ENCODE assay signal across 8 mouse cellular contexts in the genomic region with DNA sequence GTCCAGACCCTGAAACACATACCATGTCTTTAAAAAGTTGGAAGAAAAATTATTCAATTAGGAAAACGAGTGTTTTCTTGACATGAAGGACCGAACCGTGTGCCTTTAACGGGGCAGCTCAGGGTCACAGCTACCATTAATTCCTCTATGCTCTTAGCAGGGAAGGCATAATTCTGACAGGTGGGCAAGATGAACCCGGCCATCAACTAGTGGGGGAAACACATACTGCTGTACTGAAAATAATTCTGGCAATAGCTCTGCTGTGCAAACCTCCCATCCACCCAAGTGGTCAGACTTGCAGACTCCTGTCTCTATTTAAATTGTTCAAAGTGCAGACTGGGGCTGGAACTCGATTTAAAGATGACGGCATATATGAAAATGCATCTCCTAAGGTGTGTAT. TPM values are rescaled to one million over a fixed set of nuclear protein-coding genes. Genes with fewer than 3 reads are reported as not detected.
DNase-seq lines count a peak whose midpoint lies in the region; ATAC-seq and TF ChIP-seq lines count a peak whose summit lies in the region.

No protein-coding gene starts in this region.

- in situ Hi-C loops in CH12.LX (cut with MboI; ENCODE audit: low pct_ligation_motif_present, low pct_unique_long_range_greater_than_20kb, low sequenced_read_pairs) = no loop called here

- peak overlapping the region; percentile 97 for H3K27ac ChIP-seq in gastrocnemius, adult 2 months
- H3K27ac ChIP-seq in CH12.LX (ENCODE audit: insufficient read depth, low read depth) = peak overlapping the region; percentile 66; the same call in 1 of the 2 replicates
- H3K27ac ChIP-seq in forebrain, embryonic 14.5 days (ENCODE audit: low read depth, low read length) = no peak overlapping the region
- H3K27ac ChIP-seq in liver, embryonic 16.5 days (ENCODE audit: low read length) = peak overlapping the region; percentile 89

- no peak; the same call in 1 of the 2 replicates for ATAC-seq in forebrain, embryonic 14.5 days
- no peak for ATAC-seq in liver, embryonic 16.5 days (ENCODE audit: low read depth)

- WGBS in forebrain, embryonic 14.5 days = 22% methylated on average over 7 of the region's 7 CpGs
- 22% methylated on average over 7 of the region's 7 CpGs for WGBS in liver, embryonic 16.5 days (ENCODE audit: insufficient replicate concordance)

- no peaks in the 10 kb centered on the region for H3K9me3 ChIP-seq in CH12.LX (replicated peaks; ENCODE audit: low read length)
- no peaks in the 10 kb centered on the region for H3K9me3 ChIP-seq in forebrain, embryonic 14.5 days (replicated peaks; ENCODE audit: control insufficient read depth, low read length)
- H3K9me3 ChIP-seq in liver, embryonic 16.5 days (replicated peaks; ENCODE audit: control insufficient read depth, low read length) = no peaks in the 10 kb centered on the region

- no peak for TF ChIP-seq RAD21 in CH12.LX (IDR thresholded peaks at IDR 0.05; ENCODE audit: low read depth, low read length)

- TF ChIP-seq CTCF in gastrocnemius, adult 2 months (IDR thresholded peaks at IDR 0.05) = no peak
- TF ChIP-seq CTCF in CH12.LX (conservative IDR thresholded peaks at IDR 0.05 in 1 of 2, IDR thresholded peaks at IDR 0.05 in 1 of 2; ENCODE audit: low read depth in 2 of 2, low read length in 2 of 2) = no peak

- H3K9ac ChIP-seq in CH12.LX (ENCODE audit: insufficient read depth, low read depth) = peak overlapping the region; percentile 75
- H3K9ac ChIP-seq in forebrain, embryonic 14.5 days (ENCODE audit: low read length) = peak overlapping the region; percentile 90
- peak overlapping the region; percentile 95 for H3K9ac ChIP-seq in liver, embryonic 16.5 days (ENCODE audit: low read depth, low read length)

- TF ChIP-seq POLR2A in CH12.LX (IDR thresholded peaks at IDR 0.05; ENCODE audit: low read depth, low read length) = no peak

- peak overlapping the region; percentile 75 for H3K4me2 ChIP-seq in CH12.LX (ENCODE audit: insufficient read depth, low read depth, poor library complexity, severe bottlenecking)
- peak overlapping the region; percentile 69 for H3K4me2 ChIP-seq in forebrain, embryonic 14.5 days (ENCODE audit: low read length)
- H3K4me2 ChIP-seq in liver, embryonic 16.5 days (ENCODE audit: low read depth, low read length) = peak overlapping the region; percentile 85

- H3K79me2 ChIP-seq in CH12.LX (replicated peaks; ENCODE audit: control insufficient read depth, extremely low read depth, insufficient read depth, poor library complexity, severe bottlenecking) = no peaks in the 10 kb centered on the region

- peaks cover 8 to 35% of the 10 kb centered on the region in 2 experiments; a peak in 3 of 4 replicates for H3K4me1 ChIP-seq in CH12.LX (ENCODE audit: control insufficient read depth in 1 of 2, insufficient read depth in 2 of 2)
- H3K4me1 ChIP-seq in forebrain, embryonic 14.5 days (ENCODE audit: control insufficient read depth, insufficient read depth, low read length) = 0 out of 2 replicates have a peak, but pooled peaks cover 4% of the 10 kb centered on the region
- H3K4me1 ChIP-seq in liver, embryonic 16.5 days (ENCODE audit: control insufficient read depth, low read depth, low read length) = peaks cover 23% of the 10 kb centered on the region

- DNase-seq in gastrocnemius, adult 2 months = no peak
- no peak for DNase-seq in gastrocnemius, postnatal 4 days (ENCODE audit: low spot score in 2 of 2)
- DNase-seq in CH12.LX (ENCODE audit: extremely low read depth) = peak; percentile 11
- DNase-seq in forebrain, embryonic 14.5 days (ENCODE audit: low spot score) = peak; percentile 19
- no peak for DNase-seq in Muller cell, postnatal 12 days (ENCODE audit: inconsistent ontology term)
- no peak for DNase-seq in testis, postnatal 10 days (ENCODE audit: low spot score)
- DNase-seq in natural killer cell, adult 2 months (ENCODE audit: low spot score in 2 of 2) = no peak

- TF ChIP-seq EP300 in CH12.LX (IDR thresholded peaks at IDR 0.05; ENCODE audit: low read length) = no peak

- peak overlapping the region; percentile 95 for H3K4me3 ChIP-seq in gastrocnemius, adult 2 months
- H3K4me3 ChIP-seq in CH12.LX (replicated peaks in 1 of 3; ENCODE audit: low read depth in 2 of 3, low read length in 2 of 3, poor library complexity in 1 of 3) = peak overlapping the region; percentile 74 to 80 (median 77)
- peak overlapping the region; percentile 77 for H3K4me3 ChIP-seq in forebrain, embryonic 14.5 days (ENCODE audit: low read depth, low read length)
- peak overlapping the region; percentile 91 for H3K4me3 ChIP-seq in liver, embryonic 16.5 days (ENCODE audit: low read depth, low read length)

- dilution Hi-C loops in CH12.LX (cut with MboI; ENCODE audit: extremely low pct_ligation_motif_present, extremely low pct_unique_long_range_greater_than_20kb, low sequenced_read_pairs) = no loop called here

- H3K27me3 ChIP-seq in CH12.LX (replicated peaks) = no peaks in the 10 kb centered on the region
- H3K27me3 ChIP-seq in forebrain, embryonic 14.5 days (replicated peaks; ENCODE audit: control insufficient read depth, insufficient read depth, low read length) = no peaks in the 10 kb centered on the region
- no peaks in the 10 kb centered on the region for H3K27me3 ChIP-seq in liver, embryonic 16.5 days (ENCODE audit: control insufficient read depth, insufficient read depth, low read depth, low read length)

- intact Hi-C loops in gastrocnemius, adult 2 months (cut with DNase I) = loop anchor here (10.0 kb wide), 1 partner anchor 156 kb away; the partner anchor contains the start of genes Glmn and Rpap2

- peaks cover 0 to 2% of the 10 kb centered on the region in 2 experiments for H3K36me3 ChIP-seq in CH12.LX (replicated peaks in 1 of 2; ENCODE audit: control insufficient read depth in 1 of 2, insufficient read depth in 1 of 2, low read length in 1 of 2)
- H3K36me3 ChIP-seq in forebrain, embryonic 14.5 days (ENCODE audit: control insufficient read depth, insufficient read depth, low read length) = no peaks in the 10 kb centered on the region
- H3K36me3 ChIP-seq in liver, embryonic 16.5 days (ENCODE audit: control insufficient read depth, insufficient read depth) = no peaks in the 10 kb centered on the region

TF ChIP-seq in CH12.LX, 34 proteins besides CTCF, POLR2A, EP300 and RAD21:
- TF ChIP-seq MAX (IDR thresholded peaks at IDR 0.05; ENCODE audit: low read length) (0 out of 2 replicates have a peak, but pooled peaks have one; percentile 16), ETS1 (conservative IDR thresholded peaks at IDR 0.05; ENCODE audit: low read depth, low read length) (no peak)

RNA-seq across cellular contexts. Expression of gene Btbd8, which starts 0.6 kb away (rescaled TPM):
- total RNA-seq in gastrocnemius, adult 2 months (2021) = 1 to 10 TPM; 5.5 to 8.5 TPM
- 10 to 100 TPM; 14.1 to 15.6 TPM for total RNA-seq in gastrocnemius, postnatal 4 days (2021)
- total RNA-seq in CH12.LX (2012; rRNA removed) (4.8 and 5.9 TPM in 2 replicates), CH12.LX (2014; rRNA removed) (5.1 TPM in 2 replicates)
- 3.9 and 5.2 TPM in 2 replicates for polyA plus RNA-seq in CH12.LX (2012; ENCODE audit: insufficient read length, low read depth)
- 16.2 and 22.1 TPM in 2 replicates for polyA plus RNA-seq in forebrain, embryonic 14.5 days (2014; fragmentation: Nextera tagmentation; extraction: Ambion mirVana)
- polyA plus RNA-seq in liver, embryonic 16.5 days (2015; fragmentation: Nextera tagmentation; extraction: Ambion mirVana) = 0.99 and 1.1 TPM in 2 replicates

RNA-seq across cellular contexts. Expression of gene Lpcat2b, which starts 7.0 kb away (rescaled TPM):
- total RNA-seq in gastrocnemius, adult 2 months (2021) = not detected
- total RNA-seq in gastrocnemius, postnatal 4 days (2021) = not detected
- total RNA-seq in CH12.LX (2012; rRNA removed) (not detected in 2 replicates), CH12.LX (2014; rRNA removed) (not detected in 2 replicates)
- not detected in 2 replicates for polyA plus RNA-seq in CH12.LX (2012; ENCODE audit: insufficient read length, low read depth)
- polyA plus RNA-seq in forebrain, embryonic 14.5 days (2014; fragmentation: Nextera tagmentation; extraction: Ambion mirVana) = not detected in 2 replicates
- not detected in 2 replicates for polyA plus RNA-seq in liver, embryonic 16.5 days (2015; fragmentation: Nextera tagmentation; extraction: Ambion mirVana)

RNA-seq across cellular contexts. Expression of gene Ephx4, which starts 35.8 kb away (rescaled TPM):
- total RNA-seq in gastrocnemius, adult 2 months (2021) = under 1 TPM; 0.67 to 0.99 TPM
- total RNA-seq in gastrocnemius, postnatal 4 days (2021) = 1 to 10 TPM; 3.5 to 4.2 TPM
- total RNA-seq in CH12.LX (2012; rRNA removed) = 0.71 and 0.81 TPM in 2 replicates
- total RNA-seq in CH12.LX (2014; rRNA removed) = not detected in 2 replicates
- polyA plus RNA-seq in CH12.LX (2012; ENCODE audit: insufficient read length, low read depth) = not detected in 2 replicates
- polyA plus RNA-seq in forebrain, embryonic 14.5 days (2014; fragmentation: Nextera tagmentation; extraction: Ambion mirVana) = 5.5 and 8.4 TPM in 2 replicates
- not detected in 2 replicates for polyA plus RNA-seq in liver, embryonic 16.5 days (2015; fragmentation: Nextera tagmentation; extraction: Ambion mirVana)

Comparison
In these comparisons a context has a peak if more than half of its experiments do, and no peak if none do; other contexts are left out.
1. DNase-seq: peak in CH12.LX (single experiment) and forebrain, embryonic 14.5 days (single experiment); none in gastrocnemius, adult 2 months (single experiment), gastrocnemius, postnatal 4 days (0 of 2), Muller cell, postnatal 12 days (single experiment), testis, postnatal 10 days (single experiment) and natural killer cell, adult 2 months (0 of 2).
2. Peak in every context shown above with its lines, with median percentiles within 50 percentile points of each other: H3K4me3 ChIP-seq, H3K4me2 ChIP-seq and H3K9ac ChIP-seq.